Mouse (Mus musculus): ENCODE measurements around the gene Cab39l.
"Not testable (repeated sequence)": the region's sequence is repeated elsewhere in the genome, so short reads cannot be mapped to it uniquely, and the experiment has no call there.

Gene Cab39l

DNA sequence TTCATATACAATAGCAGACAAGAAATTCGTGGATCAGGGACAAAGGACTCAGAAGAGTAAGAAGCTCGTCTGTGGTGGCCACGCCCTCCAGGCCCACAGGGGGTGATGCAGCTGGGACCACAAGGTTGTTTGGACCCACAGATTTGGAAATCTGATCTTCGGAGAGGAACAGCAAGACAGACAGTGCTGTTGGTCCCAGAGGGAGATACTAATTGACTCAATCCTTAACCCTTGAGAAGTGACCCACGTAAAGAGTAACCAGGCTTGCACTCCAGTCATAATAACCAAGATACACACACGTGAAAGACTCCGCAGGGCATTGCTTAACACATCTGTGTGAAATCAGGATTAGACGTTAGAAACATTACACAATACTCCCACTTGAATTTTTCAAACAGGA, 151.1 kb downstream of the Cab39l start:
- no peak for DNase-seq

DNA sequence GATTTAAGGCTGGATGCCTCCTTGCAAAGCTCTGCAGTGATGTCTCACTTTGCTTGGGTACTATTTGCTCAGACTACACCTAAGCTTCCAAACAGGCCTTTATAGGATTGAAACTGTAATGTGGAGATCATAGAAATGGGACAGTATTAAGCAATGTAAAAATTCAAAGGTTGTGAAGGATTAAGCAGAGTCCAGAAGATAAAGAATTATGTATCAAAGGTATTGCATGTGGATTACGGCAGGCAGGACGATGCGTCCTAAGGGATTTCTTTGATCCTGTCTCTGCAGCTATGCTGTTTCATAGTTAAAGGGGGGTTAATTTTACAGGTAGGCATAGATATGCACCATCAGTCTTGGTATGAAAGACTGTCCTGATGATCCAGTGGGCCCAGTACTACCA, 151.8 kb downstream of the Cab39l start:
- no peak for DNase-seq

DNA sequence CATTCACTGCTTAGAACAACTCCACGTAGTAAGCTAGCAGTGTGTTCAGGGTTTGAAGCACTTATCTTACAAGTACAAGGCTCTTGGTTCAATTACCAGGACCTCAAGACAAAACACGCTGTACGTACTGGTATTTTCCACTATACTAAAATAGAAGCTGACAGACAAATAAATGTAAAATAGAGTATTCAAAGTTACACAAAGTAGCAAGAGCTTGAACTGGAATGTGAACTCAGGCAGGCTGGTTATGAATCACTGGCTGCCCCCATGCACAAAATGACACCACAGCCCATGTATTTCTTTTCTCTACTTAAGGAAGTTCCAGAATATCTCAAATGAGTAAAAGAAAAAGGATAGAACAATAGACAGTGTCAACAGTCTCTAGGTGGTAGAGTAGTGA, 154.2 kb downstream of the Cab39l start:
- DNase-seq = no peak

DNA sequence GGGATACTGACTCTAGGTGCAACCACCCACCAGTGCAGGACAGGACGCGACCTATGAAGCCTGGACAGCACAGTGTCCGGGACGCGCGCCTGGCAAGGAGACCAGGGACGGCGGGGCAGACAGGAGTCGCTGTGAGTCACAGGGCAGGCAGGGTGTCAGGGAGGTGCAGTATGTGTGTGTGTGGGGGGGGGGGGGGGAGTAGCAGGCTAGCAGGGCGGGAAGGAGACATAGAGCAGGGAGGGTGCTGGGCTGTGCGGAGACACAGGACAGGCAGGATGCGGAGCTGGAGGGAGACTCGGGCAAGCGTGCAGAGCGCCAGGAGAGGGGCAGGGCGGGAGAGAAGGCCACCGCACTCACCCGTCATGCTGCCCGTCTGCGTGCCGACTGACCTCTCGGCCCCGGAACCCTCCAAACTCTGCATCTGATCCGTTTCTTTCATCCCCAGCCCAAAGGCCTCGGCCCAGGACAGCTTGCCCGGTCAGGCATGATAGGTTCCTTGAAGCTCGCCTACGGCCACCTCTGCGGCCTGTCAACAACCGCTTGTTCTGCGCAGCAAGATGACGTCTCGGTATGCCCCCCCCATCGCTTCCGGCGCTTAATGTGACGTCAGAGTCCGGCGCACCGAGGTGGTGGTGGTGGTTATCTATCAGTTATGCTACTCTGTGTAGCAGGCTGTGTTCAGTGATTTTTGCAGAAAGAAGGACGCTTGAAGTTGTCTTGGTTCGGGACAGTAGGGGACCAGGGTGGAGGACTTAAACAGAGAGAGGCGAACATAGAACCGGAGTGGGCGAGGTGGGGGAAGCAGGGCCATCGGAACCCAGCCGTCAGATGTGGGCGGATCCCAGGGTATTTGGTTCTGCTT, 156.9 kb downstream of the Cab39l start, which contains the start of gene Cdadc1:
Gene Cdadc1, minus strand, starts transcription at position 562 of the 862 bp plus-strand sequence.
- peak; percentile 99 for DNase-seq

DNA sequence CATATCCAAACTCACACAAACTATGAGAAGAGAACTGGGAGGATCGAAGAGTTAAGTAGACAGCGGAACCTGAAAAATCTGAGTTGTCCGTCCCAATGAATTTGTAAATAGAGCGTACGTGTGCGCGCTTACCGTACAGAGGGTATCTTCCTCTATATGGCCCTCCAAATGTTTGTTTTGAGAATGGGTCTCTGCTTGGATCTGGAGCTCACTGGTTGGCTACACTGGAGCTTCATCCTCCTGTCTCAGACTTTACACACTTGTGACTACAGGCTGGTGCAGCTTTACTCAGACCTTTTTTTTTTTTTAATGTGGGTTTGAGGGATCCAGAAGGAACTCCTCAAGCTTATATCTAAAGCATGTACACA, 157.5 kb downstream of the Cab39l start:
- DNase-seq = no peak

DNA sequence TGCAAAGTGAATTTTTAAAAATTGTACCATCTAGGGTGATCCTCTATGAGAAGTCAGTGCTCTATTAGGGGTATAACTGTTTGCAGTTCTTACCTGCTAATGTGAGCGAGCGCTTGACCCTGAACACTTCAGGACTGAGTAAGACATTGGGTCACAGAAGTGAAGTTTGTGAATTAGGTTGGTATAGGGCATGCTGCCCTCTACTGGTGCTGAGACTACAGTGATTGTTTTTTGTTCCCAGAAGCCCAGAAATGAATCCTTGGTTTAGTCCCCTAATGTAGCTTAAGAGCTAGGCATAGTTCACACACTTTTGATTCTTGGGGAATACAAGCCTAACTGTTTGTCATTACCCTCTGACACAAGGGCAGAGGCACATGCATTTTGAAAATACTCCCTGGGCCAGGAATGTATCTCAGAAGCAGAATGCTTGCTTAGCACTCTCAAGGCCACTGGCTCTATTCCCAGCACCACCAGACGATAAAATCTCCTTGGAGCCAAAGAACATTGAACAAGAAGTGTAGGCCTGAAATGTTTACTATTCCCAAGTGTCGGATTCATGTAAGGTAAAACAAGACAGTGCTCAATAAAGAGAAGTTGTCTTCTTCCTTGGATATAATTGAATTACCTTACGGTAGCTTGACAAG, 163.4 kb downstream of the Cab39l start:
- DNase-seq = peak; percentile 36

DNA sequence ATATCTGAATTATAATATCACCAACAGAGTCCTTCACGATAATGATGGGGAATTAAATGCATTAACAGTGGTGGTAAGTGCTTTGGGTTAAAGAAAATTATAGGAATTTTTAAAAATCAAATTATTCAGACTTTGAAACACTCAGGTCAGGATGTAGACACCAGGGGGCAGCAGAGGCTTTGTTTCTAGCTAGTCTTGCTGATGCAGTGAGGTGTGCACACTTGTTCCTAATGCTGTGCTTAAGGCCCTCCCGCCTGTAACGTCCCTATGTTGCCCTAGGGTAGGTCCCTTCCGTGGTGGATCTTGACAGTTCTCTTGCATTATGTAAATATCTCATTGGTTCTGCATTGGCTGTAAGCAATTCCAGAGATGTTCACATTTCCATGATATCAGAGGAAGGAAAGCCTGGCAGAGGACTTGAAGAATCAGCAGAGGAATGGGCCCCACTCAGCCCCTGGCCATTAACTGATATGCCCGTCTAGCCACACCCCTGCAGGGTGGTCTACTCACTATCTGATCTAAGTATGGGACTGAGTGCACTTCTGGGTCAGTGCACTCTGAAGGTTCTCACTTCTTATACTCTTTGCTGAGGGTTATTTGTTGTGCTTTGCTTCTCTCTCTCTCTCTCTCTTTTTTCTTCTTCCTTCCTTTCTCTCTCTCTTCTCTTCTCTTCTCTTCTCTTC, 165.0 kb downstream of the Cab39l start:
- DNase-seq = peak; percentile 78

DNA sequence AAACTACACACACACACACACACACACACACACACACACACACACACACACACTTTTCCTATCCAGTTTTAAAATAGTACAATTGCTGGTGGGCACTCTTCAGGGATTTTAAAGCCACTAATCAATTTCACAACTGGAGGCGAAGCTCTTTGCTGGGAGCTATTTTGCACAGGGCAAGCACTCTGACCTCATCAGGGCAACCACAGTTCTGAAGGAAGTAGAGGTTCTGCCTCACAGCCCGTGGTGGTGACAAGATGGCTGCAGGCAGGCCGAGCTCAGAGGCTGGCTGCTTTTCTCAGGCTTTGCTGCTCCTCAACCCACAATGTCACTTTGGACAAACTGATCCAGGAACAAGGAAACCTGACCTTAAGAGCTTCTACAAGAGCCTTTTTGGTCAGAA, 166.2 kb downstream of the Cab39l start:
- no peak for DNase-seq

DNA sequence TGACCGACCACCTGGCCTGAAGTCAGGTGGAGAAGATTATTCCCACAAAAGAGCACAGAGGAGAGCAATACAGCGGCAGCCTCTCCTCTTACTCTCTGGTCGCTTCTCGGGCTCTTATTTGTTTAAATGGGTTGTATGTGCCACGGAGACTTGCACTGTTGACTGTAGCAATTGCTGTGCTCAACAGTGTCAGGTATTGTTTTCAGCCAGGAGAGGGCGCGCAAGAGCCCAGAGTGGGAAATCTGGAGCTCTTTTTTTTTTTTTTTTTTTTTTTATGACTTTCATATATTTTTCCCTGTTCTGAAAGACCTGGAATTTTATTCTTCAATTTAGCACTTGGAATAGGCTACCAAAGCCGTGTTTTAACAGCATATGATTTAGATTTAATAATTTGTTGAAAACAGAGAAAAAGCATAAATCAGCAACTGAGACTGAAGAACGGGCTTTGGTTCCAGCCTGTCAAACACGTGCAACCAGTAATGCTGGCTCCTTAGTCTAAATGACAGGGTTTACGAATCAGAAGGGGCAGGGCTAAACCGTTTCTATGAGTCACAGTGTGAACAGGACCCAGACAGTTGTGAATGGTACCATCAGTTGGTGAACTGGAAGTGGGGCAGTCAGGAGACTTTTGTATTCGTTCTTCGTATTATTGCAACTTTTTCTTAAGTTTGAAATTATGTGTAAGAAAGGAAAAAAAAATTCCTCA, 172.3 kb downstream of the Cab39l start:
- peak; percentile 68 for DNase-seq

DNA sequence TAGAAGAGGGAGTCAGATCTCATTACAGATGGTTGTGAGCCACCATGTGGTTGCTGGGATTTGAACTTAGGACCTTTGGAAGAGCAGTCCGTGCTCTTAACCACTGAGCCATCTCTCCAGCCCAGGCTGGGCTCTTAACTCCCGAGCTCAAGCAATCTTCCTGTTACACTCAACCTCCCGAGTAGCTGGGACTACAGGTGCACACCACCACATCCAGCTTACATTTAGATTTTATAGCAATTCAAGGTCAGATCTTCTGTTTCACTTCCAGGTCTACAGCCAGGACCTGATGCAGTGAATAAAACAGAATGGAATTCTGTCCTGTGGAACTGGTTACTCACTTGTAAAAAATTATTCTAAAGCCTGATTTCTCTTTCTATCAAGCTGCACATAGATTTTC, 173.4 kb downstream of the Cab39l start:
- not testable (repeated sequence) for DNase-seq

DNA sequence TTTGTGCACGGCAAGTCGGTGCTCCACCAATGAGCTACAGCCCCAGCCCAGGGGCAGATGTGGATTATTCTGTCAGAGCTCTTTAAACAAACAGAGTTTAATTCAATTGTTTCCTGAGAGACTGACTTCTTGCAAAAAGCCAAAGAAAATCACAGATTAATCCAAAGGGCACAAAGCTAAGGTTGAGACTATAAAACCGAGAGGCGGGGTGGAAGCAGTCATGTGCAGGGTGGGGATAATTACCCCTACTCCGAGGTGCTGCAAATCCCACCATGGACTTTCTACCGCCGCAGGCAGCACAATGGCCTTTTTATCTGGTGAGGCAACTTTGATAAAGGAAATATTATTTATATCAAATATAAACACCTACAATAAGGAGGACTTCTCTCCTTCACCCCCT, 176.0 kb downstream of the Cab39l start:
- DNase-seq = no peak

DNA sequence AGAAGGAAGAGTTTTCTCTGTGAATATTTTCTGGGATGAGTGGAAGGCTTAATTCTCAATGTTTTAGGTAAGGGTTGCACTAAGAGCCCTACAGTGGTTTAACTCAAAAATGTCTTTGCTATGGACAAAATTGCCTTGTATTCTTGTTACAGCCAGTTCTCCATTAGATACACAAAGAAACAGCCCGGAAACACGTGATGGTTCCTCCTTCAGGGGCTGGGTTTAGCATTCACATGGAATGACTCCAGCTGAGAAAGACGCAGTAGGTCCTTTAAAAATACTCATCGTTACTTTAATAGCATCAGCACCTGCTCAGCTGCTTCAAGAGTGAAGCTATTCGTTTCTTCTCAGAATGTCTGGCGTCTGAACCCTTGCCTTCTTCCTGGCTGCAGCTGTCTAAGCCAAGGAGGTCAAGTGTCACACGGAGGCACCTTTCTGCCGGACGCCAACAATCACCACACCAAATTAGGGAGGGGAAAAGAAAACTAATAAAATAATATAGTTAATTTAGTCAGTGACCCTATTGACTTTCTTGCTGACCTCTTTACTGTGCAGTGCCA, 183.6 kb downstream of the Cab39l start:
- no peak for DNase-seq

DNA sequence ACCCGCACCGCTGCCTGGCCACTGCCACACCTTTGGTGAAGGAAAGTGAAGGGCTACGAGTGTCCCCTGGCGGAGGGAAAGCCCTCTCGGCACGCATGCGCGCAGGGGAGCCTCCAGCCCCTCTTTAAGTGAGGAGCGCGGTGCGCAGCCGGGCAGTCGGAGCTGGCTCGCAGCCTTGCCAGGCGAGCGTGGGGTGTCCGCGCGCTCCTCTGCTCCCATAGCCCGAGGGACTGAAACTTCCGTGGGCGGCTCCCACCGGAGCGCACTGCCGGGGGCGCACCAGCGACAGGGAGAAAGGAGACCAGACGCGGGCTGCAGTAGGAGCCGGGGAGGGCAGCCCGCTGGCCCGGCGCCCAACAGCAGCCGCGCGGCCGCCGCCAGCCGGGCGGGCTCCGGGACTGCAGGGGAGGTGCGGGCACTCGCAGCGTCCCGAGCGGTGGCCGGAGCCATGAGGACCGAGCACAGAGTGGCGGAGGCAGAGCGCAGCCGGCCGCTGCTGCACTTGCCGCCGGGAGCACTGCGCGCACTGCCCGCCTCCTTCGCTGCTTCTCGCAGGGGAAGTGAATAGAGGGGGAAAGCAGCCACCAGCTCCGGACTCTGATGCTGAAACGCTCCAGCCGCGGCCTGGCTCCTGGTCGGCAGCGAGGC, 184.5 kb downstream of the Cab39l start, which contains the start of gene Shisa2:
Gene Shisa2, plus strand, starts transcription at position 151 of the 648 bp plus-strand sequence.
- DNase-seq = peak; percentile 75

DNA sequence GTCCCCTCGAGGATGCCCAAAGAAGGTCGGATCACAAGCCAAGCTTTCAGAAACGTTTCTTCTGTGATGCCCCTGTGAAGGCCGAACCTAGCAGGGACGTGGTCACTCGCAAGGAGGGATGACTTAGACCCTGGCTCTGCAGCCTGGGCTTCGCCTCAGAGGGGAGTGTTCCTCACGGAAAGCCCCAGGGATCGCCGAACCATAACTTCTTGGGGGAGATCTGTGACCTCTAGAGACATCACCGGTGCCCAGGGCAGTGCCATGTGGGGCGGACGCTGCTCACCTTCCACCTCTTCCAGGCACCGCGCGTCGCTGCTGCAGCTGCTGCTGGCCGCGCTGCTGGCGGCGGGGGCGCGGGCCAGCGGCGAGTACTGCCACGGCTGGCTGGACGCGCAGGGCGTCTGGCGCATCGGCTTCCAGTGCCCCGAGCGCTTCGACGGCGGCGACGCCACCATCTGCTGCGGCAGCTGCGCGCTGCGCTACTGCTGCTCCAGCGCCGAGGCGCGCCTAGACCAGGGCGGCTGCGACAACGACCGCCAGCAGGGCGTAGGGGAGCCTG, 185.1 kb downstream of the Cab39l start:
- DNase-seq = peak; percentile 18

DNA sequence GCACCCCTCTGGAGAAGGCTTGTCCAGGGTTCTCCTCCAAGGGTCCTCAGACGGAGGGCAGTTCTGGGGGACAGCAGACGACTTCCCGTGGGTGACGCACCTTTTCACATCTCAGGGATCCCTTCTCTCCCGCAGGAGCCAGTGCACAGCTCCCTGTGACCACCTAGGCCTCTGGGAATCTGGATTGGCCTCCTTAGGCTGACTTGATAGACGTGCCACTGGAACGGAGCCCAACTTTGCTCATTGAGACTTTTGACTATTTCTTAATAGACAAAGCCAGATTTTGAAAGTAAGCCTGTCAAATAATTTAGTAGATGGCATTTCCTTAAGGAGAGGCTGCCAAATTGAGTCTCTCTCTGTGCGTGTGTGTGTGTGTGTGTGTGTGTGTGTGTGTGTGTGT, 185.9 kb downstream of the Cab39l start:
- peak; percentile 16 for DNase-seq

DNA sequence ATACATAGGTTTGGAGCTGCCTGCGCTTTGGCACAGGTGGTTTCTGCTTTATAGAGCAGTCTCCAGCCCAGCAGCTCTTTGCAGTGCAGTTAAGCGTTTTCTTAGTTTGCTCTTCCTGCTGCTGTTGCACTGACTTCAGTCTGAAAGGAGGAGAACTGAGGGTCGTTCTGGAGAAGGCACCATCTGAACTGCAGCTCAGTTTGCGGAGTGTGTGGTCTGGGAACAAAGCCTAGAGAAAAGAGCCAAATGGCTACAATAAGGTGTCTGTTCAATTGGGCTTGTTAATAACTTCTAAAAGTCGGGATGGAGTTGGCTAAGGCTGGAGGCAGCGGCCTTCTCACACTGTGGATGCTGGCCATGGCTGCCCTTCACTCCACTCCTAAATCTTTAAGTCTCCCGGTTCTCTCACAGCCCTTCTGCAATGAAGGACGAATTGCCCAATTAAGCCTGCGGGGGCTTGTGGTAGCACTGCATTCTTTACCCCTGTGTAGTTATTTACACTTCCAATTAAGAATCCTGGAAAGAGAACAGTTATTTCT, 186.4 kb downstream of the Cab39l start:
- no peak for DNase-seq

DNA sequence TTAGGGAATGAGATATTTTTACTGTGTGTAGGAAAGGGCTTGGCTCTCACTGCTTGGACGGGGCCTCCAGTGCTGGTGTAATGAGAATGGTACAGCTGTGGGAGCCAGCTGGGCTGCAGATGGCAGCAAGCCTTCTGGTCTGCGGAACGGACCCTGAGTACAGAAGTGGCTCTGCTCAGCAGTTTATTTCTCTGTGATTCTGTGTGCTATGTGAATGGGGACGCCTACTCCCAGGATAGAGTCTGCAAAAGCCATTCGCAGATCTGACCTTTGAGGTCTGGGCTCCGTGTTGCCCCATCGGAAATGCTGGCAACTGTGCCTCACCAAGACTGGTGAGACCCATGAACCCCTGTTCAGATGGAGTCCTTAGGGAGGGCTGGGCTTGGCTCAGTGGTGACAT, 187.1 kb downstream of the Cab39l start:
- no peak for DNase-seq

DNA sequence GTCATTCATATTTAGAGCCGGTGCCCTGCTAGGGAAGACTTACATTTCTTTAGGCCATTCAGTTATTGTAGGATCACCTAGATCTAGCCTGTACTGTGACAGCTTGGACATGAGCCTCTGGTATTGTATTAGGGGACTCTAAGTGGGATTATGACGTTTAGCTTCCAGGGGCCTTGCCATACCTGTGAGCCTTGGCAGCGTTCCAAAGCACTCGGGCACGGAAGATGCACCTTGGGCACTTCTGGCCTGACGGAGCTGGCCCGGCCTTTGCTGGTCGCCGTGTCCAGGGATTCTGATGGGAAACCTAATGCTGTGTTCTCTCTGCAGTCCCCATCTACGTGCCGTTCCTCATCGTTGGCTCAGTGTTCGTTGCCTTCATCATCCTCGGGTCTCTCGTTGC, 188.5 kb downstream of the Cab39l start:
- DNase-seq = no peak

DNA sequence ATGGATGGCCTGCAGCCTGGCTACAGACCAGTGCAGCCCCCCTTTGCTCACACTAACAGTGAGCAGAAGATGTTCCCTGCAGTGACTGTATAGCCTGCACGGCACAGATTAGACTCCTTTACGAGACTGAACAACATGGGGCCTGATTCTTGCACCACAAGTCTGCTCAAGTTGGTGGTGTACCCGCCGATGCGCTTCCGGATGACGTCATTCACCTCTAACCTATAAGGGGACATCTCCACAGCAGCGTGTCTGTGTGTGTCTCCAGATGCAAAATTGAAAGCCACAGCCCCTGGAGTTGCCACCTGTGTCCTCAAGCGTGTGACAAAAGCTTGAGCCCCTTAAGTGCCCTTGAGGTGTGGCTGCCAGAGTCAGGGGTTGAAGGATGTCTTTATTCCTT, 189.3 kb downstream of the Cab39l start:
- DNase-seq = no peak

DNA sequence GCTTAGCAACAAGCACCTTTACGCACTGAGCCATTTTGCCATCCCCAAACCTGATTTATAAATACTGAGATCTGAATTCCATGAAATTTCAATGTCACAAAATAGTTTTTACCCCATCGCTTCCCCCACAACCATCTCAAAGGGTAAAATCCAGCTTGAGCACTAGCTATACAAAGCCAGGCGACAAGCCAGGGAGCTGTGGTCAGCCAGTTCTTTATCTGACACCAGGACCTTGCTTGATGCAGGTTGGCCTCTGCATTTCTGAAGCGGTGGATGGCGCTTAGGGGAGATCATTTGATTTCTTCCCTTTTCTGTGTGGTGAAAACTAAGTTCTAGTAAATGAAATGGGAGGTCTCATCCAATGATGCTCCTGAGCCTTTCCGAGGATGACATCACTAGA, 191.3 kb downstream of the Cab39l start:
- DNase-seq = no peak

DNA sequence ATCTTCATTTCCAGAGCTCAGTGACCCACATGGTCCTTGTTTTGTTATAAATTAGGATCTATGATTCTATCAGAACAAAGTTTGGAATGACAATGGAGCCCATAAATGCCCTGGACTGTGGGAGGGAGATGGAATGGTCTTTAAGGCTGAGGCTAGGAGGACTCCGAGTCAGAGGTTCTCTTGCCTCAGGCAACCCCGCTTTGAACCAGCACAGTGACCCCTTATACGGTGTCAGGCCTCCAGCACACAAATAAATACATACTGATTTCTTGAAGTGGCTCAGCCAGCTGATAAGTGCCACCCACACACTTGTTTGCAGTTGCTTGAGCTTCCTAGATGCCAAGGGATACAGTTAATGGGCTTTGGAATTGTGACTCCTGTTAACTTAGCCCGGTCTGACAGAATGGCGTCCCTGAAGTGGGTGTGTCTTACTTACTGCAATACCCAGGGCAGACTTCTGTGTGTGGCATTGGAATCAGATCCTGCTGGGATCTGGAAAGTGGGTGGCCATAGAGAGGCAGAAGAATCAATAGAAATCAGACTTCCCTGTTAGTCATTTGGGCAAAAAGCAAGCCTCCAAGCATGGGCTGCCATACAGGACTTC, 192.6 kb downstream of the Cab39l start:
- no peak for DNase-seq

Measured in kidney, adult 18-20 months (tissue).